Mouse (Mus musculus): ENCODE measurements around the gene Ccl27a. TPM values are rescaled to one million over a fixed set of nuclear protein-coding genes. Genes with fewer than 3 reads are reported as not detected.
"Not testable (repeated sequence)": the region's sequence is repeated elsewhere in the genome, so short reads cannot be mapped to it uniquely, and the experiment has no call there.

Ccl27a gene
- total RNA-seq (2021) = 100 to 1,000 TPM; 140 to 143 TPM
- long read RNA-seq, experiment 1, transcript Ccl27a-202 (4 exons, 350 nt) = minor isoform, 7 of 59 reads
- long read RNA-seq, experiment 1, transcript Ccl27a-206 (6 exons, 590 nt) = major isoform, 17 of 59 reads
- long read RNA-seq, experiment 1, transcript Ccl27a-216 (2 exons, 614 nt) = minor isoform, 6 of 59 reads
- long read RNA-seq, experiment 1, partial matches to known transcripts = 2 of 59 reads
- long read RNA-seq, experiment 1, other reads (novel, unspliced or antisense) = 14 of 59 reads
- long read RNA-seq, experiment 2, transcript Ccl27a-202 (4 exons, 350 nt) = minor isoform, 7 of 88 reads
- long read RNA-seq, experiment 2, transcript Ccl27a-206 (6 exons, 590 nt) = major isoform, 20 of 88 reads
- long read RNA-seq, experiment 2, transcript Ccl27a-205 (5 exons, 841 nt) = minor isoform, 10 of 88 reads
- long read RNA-seq, experiment 2, transcript Ccl27a-216 (2 exons, 614 nt) = minor isoform, 7 of 88 reads
- long read RNA-seq, experiment 2, partial matches to known transcripts = 5 of 88 reads
- long read RNA-seq, experiment 2, other reads (novel, unspliced or antisense) = 29 of 88 reads

GRCm38 (mm10) chr4:41774002-41774401, at the start of gene Ccl27a:
TSS of gene Ccl27a (minus strand) at chr4:41774247.
- DNase-seq (ENCODE audit: low spot score in 2 of 2) = peak; percentile 82 to 90
- Histone ChIP-seq H3K4me3 (peak within 1 kb of the TSS; percentile 60), H3K27ac (peak within 1 kb of the TSS; percentile 79)

- not testable (repeated sequence) for DNase-seq (ENCODE audit: low spot score in 2 of 2); H3K27ac ChIP-seq; H3K4me3 ChIP-seq
Measured at GRCm38 (mm10) chr4:41783197-41783596, 9.2 kb upstream of the Ccl27a start.

- not testable (repeated sequence) for DNase-seq (ENCODE audit: low spot score in 2 of 2); H3K4me3 ChIP-seq; H3K27ac ChIP-seq
Measured at GRCm38 (mm10) chr4:41782711-41783110, 8.7 kb upstream of the Ccl27a start.

- not testable (repeated sequence) for H3K27ac ChIP-seq; H3K4me3 ChIP-seq; DNase-seq (ENCODE audit: low spot score in 2 of 2)
Measured at GRCm38 (mm10) chr4:41781748-41782485, 7.9 kb upstream of the Ccl27a start.

GRCm38 (mm10) chr4:41781271-41781670, 7.2 kb upstream of the Ccl27a start:
- DNase-seq (ENCODE audit: low spot score in 2 of 2); H3K27ac ChIP-seq; H3K4me3 ChIP-seq: not testable (repeated sequence)

- H3K27ac ChIP-seq; DNase-seq (ENCODE audit: low spot score in 2 of 2); H3K4me3 ChIP-seq: not testable (repeated sequence)
Measured at GRCm38 (mm10) chr4:41775840-41776239, 1.8 kb upstream of the Ccl27a start.

GRCm38 (mm10) chr4:41774506-41774905, 459 bp upstream of the Ccl27a start:
- H3K27ac ChIP-seq = peak overlapping the region; percentile 73
- H3K4me3 ChIP-seq = peak overlapping the region; percentile 60; the same call in 1 of the 2 replicates
- not testable (repeated sequence) for DNase-seq (ENCODE audit: low spot score in 2 of 2)

GRCm38 (mm10) chr4:41773502-41773901, 545 bp downstream of the Ccl27a start:
- not testable (repeated sequence) for DNase-seq (ENCODE audit: low spot score in 2 of 2)

GRCm38 (mm10) chr4:41772946-41773345, 1.1 kb downstream of the Ccl27a start:
- not testable (repeated sequence) for DNase-seq (ENCODE audit: low spot score in 2 of 2); H3K27ac ChIP-seq
- peak overlapping the region; percentile 47; the same call in 1 of the 2 replicates for H3K4me3 ChIP-seq

More at GRCm38 (mm10) chr4:41773502-41773901, 545 bp downstream of the Ccl27a start:
- Histone ChIP-seq H3K4me3 (peak overlapping the region; percentile 60), H3K27ac (peak overlapping the region; percentile 79)

GRCm38 (mm10) chr4:41767301-41767700, 6.7 kb downstream of the Ccl27a start:
- DNase-seq (ENCODE audit: low spot score in 2 of 2); H3K27ac ChIP-seq: not testable (repeated sequence)

GRCm38 (mm10) chr4:41763176-41763575, 10.9 kb downstream of the Ccl27a start:
- not testable (repeated sequence) for DNase-seq (ENCODE audit: low spot score in 2 of 2); H3K4me3 ChIP-seq
- H3K27ac ChIP-seq = peak overlapping the region; percentile 88

More at GRCm38 (mm10) chr4:41767301-41767700, 6.7 kb downstream of the Ccl27a start:
- H3K4me3 ChIP-seq = not testable (repeated sequence)

GRCm38 (mm10) chr4:41762688-41763114, 11.3 kb downstream of the Ccl27a start:
- H3K27ac ChIP-seq = peak overlapping the region; percentile 88
- not testable (repeated sequence) for DNase-seq (ENCODE audit: low spot score in 2 of 2); H3K4me3 ChIP-seq

GRCm38 (mm10) chr4:41762099-41762687, 11.9 kb downstream of the Ccl27a start:
- TF ChIP-seq CTCF (conservative IDR thresholded peaks at IDR 0.05) = no peak
- DNase-seq (ENCODE audit: low spot score in 2 of 2) = no peak
- H3K27ac ChIP-seq = peak overlapping the region; percentile 88
- no peak overlapping the region for H3K4me3 ChIP-seq
